Mouse (Mus musculus) intestine, postnatal 0 days (tissue): Measurements from ENCODE around the gene Acin1. TPM values are rescaled to one million over a fixed set of nuclear protein-coding genes. Genes with fewer than 3 reads are reported as not detected.

Source experiments
- ATAC-seq: fragments of 200-750 bp; cut with Nextera tagmentation; 2 replicates; pipeline ENCODE4 v1.8.0; 2017; ENCODE audit warnings: mild to moderate bottlenecking, moderate TSS enrichment, moderate library complexity
- H3K27ac ChIP-seq: fragments of 300-500 bp; sonication (generic); 2 replicates; pipeline ENCODE4 v1.5.1; 2014; ENCODE audit warnings: mild to moderate bottlenecking, low read depth, low read length, moderate library complexity
- H3K27me3 ChIP-seq: fragments of 300-500 bp; sonication (generic); replicated peaks from 2 replicates; pipeline ENCODE4 v1.6.1; 2014; ENCODE audit warnings: low read length, mixed read lengths; ENCODE audit not compliant: control insufficient read depth, insufficient read depth
- H3K36me3 ChIP-seq: fragments of 300-500 bp; sonication (generic); 2 replicates; pipeline ENCODE4 v1.6.1; 2014; ENCODE audit warnings: mild to moderate bottlenecking, moderate library complexity; ENCODE audit not compliant: control insufficient read depth, insufficient read depth
- H3K4me1 ChIP-seq: fragments of 300-500 bp; sonication (generic); replicated peaks from 2 replicates; pipeline ENCODE4 v1.6.1; 2014; ENCODE audit warnings: antibody characterized with exemption, low read length, mixed read lengths; ENCODE audit not compliant: control insufficient read depth, insufficient read depth
- H3K4me2 ChIP-seq: fragments of 300-500 bp; sonication (generic); replicated peaks from 2 replicates; pipeline ENCODE4 v1.6.1; 2014; ENCODE audit warnings: low read depth, mild to moderate bottlenecking, moderate library complexity
- H3K4me3 ChIP-seq: fragments of 300-500 bp; sonication (generic); 2 replicates; pipeline ENCODE4 v1.5.1; 2014; ENCODE audit warnings: low read depth, low read length
- H3K9ac ChIP-seq: fragments of 300-500 bp; sonication (generic); 2 replicates; pipeline ENCODE4 v1.6.1; 2014; ENCODE audit warnings: mild to moderate bottlenecking, low read depth, low read length
- H3K9me3 ChIP-seq: fragments of 300-500 bp; sonication (generic); 2 replicates; pipeline ENCODE4 v1.6.1; 2016; ENCODE audit warnings: mixed run types; ENCODE audit not compliant: control insufficient read depth
- CTCF ChIP-seq: sonication (generic); IDR thresholded peaks from 2 replicates; pipeline ENCODE4 v1.5.1; 2016; ENCODE audit warnings: low read depth, mild to moderate bottlenecking, control low read depth, antibody characterized with exemption, moderate library complexity
- WGBS: fragments of 180-500 bp; shearing (Covaris S2); extraction: QIAGEN DNeasy Blood & Tissue Kit; methylation state at CpG from one replicate; pipeline ENCODE4 v1.1.7; 2014; 5-methylcytosine and 5-hydroxymethylcytosine counted together
- polyA plus RNA-seq: library from polyadenylated mRNA; unstranded; fragments of >200 nt; fragmentation: Nextera tagmentation; extraction: Ambion mirVana; gene quantifications from 2 replicates; pipeline ENCODE4 v1.2.1, GENCODE M21; 2015

Gene Acin1
- polyA plus RNA-seq, 1 experiment from 2014 or later, result 49.9 TPM

DNA sequence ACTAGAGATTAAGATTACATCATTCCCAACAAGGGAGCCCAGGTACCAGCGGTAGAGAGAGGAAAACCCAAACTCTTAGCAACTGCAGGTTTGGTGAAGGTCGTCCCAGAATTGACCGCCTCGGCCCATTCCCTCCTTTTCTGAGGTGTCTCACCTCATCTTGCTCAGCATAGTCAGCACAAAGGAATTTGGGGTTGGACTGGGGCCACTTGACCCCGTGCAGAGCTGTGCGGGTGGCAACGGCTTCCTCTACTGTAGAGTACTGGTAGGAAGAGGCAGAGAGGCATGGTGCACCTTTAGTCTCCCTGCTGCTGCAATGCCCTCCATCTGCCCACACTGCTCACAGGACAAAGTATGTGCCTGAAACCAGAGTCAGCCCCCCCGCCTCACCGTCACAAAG lies 42.4 kb downstream of the Acin1 start:
- H3K36me3 ChIP-seq, result peaks cover 64% of the 10 kb centered on the region
- WGBS, result 89% methylated on average over 9 of the region's 9 CpGs

DNA sequence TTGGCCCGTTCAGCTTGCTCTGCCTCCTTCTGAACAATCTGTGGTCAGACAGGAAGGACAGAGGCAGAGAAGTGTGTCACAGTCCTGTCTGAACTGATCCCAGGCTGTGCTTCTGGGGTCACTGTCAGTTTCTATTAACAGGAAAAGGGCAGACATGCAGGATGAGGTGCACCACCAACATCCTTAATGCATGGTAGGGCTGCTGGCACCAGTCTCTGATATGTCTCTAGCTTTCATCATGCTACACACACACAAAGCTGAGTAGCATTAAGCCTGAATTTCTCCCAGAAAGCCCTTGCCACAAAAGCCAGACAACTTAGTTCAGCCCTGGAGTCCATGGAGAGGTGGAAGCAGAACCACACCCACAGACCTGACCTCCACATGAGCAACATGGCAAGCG lies 43.7 kb downstream of the Acin1 start:
- H3K27ac ChIP-seq, result no peak overlapping the region
- peaks cover 55% of the 10 kb centered on the region for H3K36me3 ChIP-seq
- no peak for ATAC-seq
- H3K9me3 ChIP-seq, result no peaks in the 10 kb centered on the region
- H3K27me3 ChIP-seq, result no peaks in the 10 kb centered on the region
- no peaks in the 10 kb centered on the region; the same call in 1 of the 2 replicates for H3K4me1 ChIP-seq
- no peak for TF ChIP-seq CTCF
- no peak overlapping the region for H3K4me3 ChIP-seq
- no peak overlapping the region for H3K4me2 ChIP-seq
- 78% methylated on average over 2 of the region's 2 CpGs for WGBS
- no peak overlapping the region for H3K9ac ChIP-seq

More for the DNA sequence above, 42.4 kb downstream of the Acin1 start:
- Histone ChIP-seq H3K4me1 (no peaks in the 10 kb centered on the region; the same call in 1 of the 2 replicates), H3K4me3 (no peak overlapping the region), H3K9ac (no peak overlapping the region), H3K27ac (no peak overlapping the region), H3K27me3 (no peaks in the 10 kb centered on the region), H3K9me3 (no peaks in the 10 kb centered on the region), H3K4me2 (no peak overlapping the region)
- TF ChIP-seq CTCF, result no peak
- no peak for ATAC-seq

GRCm38 (mm10) chr14:54642224-54642944 lies 44.3 kb downstream of the Acin1 start:
- Histone ChIP-seq H3K36me3 (peaks cover 48% of the 10 kb centered on the region), H3K4me1 (no peaks in the 10 kb centered on the region; the same call in 1 of the 2 replicates), H3K4me3 (no peak overlapping the region), H3K9me3 (no peaks in the 10 kb centered on the region), H3K9ac (no peak overlapping the region), H3K27me3 (no peaks in the 10 kb centered on the region), H3K4me2 (no peak overlapping the region), H3K27ac (no peak overlapping the region)
- no peak for ATAC-seq
- 85% methylated on average over 25 of the region's 25 CpGs for WGBS
- TF ChIP-seq CTCF, result no peak

- peaks cover 44% of the 10 kb centered on the region for H3K36me3 ChIP-seq
- H3K9ac ChIP-seq, result peak within 1 kb of the TSS; percentile 71
- WGBS, result under 1% methylated on average over 52 of the region's 52 CpGs
- H3K4me2 ChIP-seq, result peak within 1 kb of the TSS; percentile 99
- TF ChIP-seq CTCF, result peak; percentile 92
- peak within 1 kb of the TSS; percentile 50; the same call in 1 of the 2 replicates for H3K27ac ChIP-seq
- peak within 1 kb of the TSS; percentile 68 for H3K4me3 ChIP-seq
- no peaks in the 10 kb centered on the region for H3K27me3 ChIP-seq
- ATAC-seq, result peak; percentile 87
- H3K9me3 ChIP-seq, result no peaks in the 10 kb centered on the region
- no peaks in the 10 kb centered on the region; the same call in 1 of the 2 replicates for H3K4me1 ChIP-seq
These were observed 45.3 kb downstream of the Acin1 start, which contains the start of gene Cdh24 for GRCm38 (mm10) chr14:54641305-54641969. TSS of gene Cdh24 (minus strand) at chr14:54641364.

GRCm38 (mm10) chr14:54640946-54641304 lies 45.8 kb downstream of the Acin1 start, which contains the start of gene Gm17606:
TSS of gene Gm17606 (plus strand) at chr14:54640952.
- peak within 1 kb of the TSS; percentile 50; the same call in 1 of the 2 replicates for H3K27ac ChIP-seq
- WGBS, result 0% methylated on average over 15 of the region's 28 CpGs
- no peak for ATAC-seq
- H3K9me3 ChIP-seq, result no peaks in the 10 kb centered on the region
- H3K9ac ChIP-seq, result peak within 1 kb of the TSS; percentile 71
- H3K27me3 ChIP-seq, result no peaks in the 10 kb centered on the region
- peak within 1 kb of the TSS; percentile 68 for H3K4me3 ChIP-seq
- no peak for TF ChIP-seq CTCF
- H3K4me1 ChIP-seq, result no peaks in the 10 kb centered on the region; the same call in 1 of the 2 replicates
- peak within 1 kb of the TSS; percentile 99 for H3K4me2 ChIP-seq
- peaks cover 39% of the 10 kb centered on the region for H3K36me3 ChIP-seq

GRCm38 (mm10) chr14:54640121-54640520 lies 46.6 kb downstream of the Acin1 start:
- WGBS, result 41% methylated on average over 4 of the region's 4 CpGs
- H3K4me1 ChIP-seq, result no peaks in the 10 kb centered on the region; the same call in 1 of the 2 replicates
- H3K9me3 ChIP-seq, result no peaks in the 10 kb centered on the region
- no peak overlapping the region for H3K4me3 ChIP-seq
- H3K36me3 ChIP-seq, result peaks cover 34% of the 10 kb centered on the region
- no peak overlapping the region for H3K9ac ChIP-seq
- no peak for ATAC-seq
- no peaks in the 10 kb centered on the region for H3K27me3 ChIP-seq
- H3K27ac ChIP-seq, result no peak overlapping the region
- no peak for TF ChIP-seq CTCF
- H3K4me2 ChIP-seq, result peak overlapping the region; percentile 99; the same call in 1 of the 2 replicates
